Mouse (Mus musculus) right cerebral cortex, adult 18-20 months (tissue): Measurements from ENCODE around the gene Iah1.

Source experiments
- DNase-seq: peaks from one replicate; pipeline ENCODE4 v3.0.0; 2022; ENCODE audit warnings: mixed read lengths

The Iah1 gene

GRCm38 (mm10) chr12:21315923-21316868 is at the start of gene Iah1:
TSS of gene Iah1 (plus strand) at chr12:21316389.
- DNase-seq: peak; percentile 85

DNA sequence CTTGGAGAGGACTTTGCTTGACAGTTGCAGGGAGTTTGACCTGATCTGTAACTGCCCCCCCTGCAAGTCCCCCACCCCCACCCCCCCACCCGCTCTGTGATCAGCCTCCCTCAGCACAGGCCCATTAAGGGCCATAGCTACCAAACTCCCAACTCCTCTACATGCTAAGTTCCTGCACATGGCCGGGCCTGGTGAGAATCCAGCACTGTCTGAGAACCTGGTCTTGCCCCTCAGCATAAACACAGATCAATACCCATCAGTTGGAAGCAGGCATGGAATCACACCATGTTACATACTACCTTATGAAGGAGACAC is 49.4 kb upstream of the Iah1 start:
- DNase-seq: no peak

DNA sequence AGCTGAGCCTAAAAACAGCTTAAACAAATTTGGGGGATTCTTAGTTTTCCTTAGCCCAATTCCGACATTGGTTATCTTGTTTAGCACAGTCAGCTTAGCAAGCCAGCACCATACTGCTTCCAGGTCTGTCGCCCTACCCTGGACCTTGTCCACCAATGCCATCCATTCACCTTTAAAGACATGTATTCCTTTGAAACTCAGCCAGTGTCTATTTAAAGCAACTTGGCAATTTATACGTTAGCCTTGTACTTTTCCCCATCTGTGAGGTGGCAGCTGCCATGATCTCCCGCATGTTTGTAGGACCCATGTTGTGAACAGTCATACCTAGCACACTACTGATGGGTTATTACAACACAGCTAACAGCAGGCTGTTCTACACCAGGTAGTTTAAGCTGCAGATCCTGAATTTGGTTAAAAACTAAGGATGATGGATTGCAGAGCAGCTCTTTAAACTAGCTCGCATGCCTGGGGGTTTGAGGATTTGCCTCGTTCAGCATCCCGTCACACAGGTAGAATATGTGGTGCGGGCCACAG is 48.0 kb upstream of the Iah1 start:
- DNase-seq: no peak

GRCm38 (mm10) chr12:21274446-21274845 is 41.7 kb upstream of the Iah1 start:
- DNase-seq: no peak

DNA sequence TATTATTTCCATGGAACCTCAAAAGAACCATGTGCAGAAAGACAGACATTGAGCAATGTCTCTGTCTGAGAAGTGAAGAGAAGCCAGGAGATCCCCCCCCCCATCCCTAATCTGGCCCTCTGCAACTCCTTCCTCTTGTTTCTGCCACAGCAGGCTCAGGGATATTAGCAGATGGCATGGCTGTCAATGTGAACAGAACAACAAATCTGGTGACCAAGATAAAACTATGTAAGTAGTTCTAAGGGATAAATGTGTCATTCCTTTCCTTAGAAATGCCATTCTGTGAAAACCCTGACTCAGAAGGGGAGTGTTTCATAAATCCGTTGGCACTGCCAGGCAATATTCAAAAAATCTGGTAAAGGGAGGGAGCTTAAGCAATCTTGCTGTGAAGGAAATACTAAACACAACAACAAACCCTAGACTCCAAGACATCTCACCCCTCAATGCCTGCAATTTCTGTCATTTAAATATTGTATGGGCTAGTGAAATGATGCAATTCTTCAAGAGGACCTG is 38.8 kb upstream of the Iah1 start:
- DNase-seq: no peak

- DNase-seq: no peak
Observed at GRCm38 (mm10) chr12:21284761-21285441, 31.3 kb upstream of the Iah1 start, which contains the start of gene Cpsf3. TSS of gene Cpsf3 (plus strand) at chr12:21285391.

DNA sequence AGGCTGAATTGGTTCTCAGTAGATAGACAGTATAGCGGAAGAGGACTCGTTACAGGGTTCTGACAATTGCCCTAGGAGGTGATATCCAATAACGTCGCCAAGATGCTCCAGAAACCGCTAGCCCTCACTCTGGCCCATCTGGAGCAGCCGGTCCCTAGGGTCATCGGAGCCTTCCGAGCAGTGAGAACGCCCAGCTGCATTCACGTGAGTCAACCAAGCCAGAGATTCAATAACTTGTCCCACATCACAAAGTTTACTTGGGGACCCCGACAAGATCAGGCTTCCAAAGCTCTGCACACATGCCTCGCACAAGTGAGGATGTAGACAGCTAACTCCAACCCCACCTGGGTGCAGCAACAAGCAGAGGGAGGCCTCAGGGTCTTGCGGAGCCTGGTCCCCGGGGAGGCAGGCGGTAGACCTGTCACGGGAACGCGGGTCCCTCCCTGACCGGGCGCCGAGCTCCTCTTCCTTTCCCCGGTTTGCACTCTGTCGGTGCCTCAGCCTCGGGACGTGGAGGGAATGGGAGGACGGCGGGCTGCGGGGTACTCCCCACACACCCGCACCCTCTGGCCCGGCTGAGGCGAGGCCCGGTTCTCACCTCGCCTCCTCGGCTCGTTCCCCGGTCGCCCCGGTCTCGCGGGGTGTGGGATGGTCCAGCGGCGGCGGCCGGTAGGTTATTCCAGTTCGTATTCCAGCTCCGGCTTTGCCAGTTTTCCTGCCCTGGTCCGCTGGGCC is 30.5 kb upstream of the Iah1 start:
- DNase-seq: no peak

- DNase-seq: peak; percentile 99
Observed at GRCm38 (mm10) chr12:21286243-21286622, 30.0 kb upstream of the Iah1 start, which contains the start of gene Itgb1bp1. TSS of gene Itgb1bp1 (minus strand) at chr12:21286284.

DNA sequence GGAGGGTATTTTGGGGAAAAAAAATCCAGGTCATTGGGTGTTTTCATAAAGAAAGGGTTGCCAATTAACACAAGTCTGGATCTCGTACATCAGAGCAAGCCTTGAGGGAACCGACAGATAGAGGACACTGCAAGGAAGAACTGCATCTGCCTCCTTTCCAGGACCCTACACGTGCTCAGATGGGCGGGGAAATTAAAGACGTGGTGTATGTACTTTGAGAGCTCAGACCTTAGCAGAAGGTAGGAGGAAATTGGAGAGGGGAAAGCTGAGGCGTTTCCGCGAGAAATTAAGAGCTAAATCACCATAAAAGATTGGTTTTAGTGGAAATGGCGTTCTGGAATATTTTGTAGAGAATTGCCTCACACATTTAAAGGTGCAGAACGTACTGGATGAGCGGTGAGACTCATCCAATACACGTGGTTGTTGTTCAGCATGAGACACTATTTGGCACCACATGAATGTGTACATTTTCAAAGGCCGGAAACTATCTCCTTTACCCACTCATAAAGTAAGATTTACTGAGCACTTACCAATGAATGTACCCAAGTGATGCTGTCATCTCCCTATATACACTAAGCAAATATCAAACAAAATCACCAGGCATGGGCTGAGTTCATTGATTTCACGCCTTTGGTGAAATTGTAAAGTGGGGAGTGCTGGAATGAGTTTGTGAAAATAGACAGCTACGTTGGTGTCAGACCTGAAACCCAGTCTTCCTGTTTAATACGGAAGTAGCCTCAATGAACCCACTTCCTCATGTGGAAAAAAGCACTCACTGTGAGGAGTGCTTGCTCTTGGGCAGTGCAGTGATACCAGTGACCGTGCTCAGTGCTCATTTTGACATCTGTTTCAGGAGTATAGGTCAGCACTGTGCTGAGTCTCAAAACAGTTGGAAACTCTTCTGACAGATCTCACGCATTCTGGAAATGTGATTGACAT is 29.2 kb upstream of the Iah1 start:
- DNase-seq: peak; percentile 24

- DNase-seq: no peak
Observed at GRCm38 (mm10) chr12:21288716-21289395, 27.3 kb upstream of the Iah1 start.

GRCm38 (mm10) chr12:21289651-21290050 is 26.5 kb upstream of the Iah1 start:
- no peak for DNase-seq

DNA sequence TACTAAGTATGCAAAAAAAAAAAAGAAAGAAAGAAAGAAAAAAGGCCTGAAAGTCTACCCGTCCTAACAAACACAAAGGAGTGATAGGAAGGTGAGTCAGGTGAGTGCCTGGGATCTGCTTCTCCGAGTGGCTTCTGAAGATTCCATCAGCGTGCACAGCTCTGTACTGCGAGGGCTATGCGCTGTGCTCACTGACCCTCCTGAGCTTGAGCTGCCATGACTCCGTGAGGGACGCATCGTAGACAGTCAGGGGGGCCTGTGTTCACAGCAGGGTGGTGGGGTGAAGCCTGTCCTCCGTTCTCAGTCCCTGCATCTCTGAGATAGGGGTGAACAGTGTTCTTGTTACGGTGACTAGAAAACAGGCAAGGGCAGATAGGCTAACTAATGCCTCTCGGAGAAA is 17.3 kb upstream of the Iah1 start:
- DNase-seq: no peak

- DNase-seq: no peak
Observed at GRCm38 (mm10) chr12:21301324-21301723, 14.9 kb upstream of the Iah1 start.

GRCm38 (mm10) chr12:21301932-21302331 is 14.3 kb upstream of the Iah1 start:
- DNase-seq: no peak

- no peak for DNase-seq
Observed at GRCm38 (mm10) chr12:21302361-21302783, 13.8 kb upstream of the Iah1 start.

DNA sequence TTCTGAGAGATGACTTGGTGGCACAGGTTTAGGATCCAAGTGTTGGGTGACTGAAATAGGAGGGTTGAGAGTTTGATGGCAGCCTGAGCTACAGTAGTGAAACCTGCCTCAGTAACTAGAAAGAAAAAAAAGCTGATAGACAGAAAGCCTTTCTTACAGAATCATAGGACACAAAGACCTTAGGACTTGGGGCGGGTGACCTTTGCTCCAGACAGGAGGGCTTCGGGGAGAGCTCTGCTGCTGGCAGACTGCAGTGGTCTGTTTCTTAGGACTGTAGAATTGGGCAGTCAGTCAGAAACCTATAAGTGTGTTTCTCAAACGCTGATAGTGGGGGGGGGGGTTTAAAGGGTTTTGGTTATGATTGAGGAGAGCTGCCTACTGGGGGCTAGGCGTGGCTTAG is 10.4 kb upstream of the Iah1 start:
- DNase-seq: no peak

GRCm38 (mm10) chr12:21306721-21307120 is 9.5 kb upstream of the Iah1 start:
- no peak for DNase-seq

DNA sequence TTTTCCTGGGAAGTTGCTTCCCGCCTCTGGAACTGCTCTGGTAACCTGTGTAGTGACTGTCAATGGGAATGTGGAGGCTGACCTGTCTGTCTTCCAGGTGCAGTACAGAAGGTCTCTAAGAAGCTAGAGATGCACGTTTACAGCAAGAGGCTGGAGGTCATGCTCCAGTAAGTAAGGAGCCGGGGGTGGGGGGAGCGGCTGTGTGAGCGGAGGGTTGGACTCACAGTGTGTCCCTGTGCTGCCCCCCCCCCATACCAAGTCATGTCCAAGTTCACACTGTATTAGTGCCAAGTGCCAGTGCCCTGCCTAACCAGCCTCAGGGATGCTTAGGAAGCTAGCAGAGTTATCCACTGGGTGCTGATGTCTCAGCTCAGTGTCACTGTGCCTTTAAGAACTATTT is 4.0 kb upstream of the Iah1 start:
- no peak for DNase-seq

DNA sequence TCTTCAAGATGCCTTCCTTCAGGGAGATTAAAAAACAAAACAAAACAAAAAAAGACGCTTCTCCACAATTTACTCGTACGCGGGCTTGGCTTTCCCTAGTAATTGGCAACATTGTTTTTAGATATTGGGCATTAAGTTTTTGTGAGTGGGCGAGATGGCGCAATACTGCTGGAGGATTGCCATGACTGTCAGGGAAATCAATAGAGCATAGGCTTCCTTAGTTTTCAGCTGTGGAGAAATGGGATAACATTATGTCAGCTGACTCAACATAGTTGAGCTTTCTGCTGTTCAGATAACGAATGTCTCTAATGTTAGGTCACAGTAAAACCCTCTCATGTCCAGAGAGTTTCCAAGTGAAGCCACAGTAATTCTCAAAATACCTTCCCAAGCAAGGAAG is 678 bp downstream of the Iah1 start:
- DNase-seq: peak; percentile 15

DNA sequence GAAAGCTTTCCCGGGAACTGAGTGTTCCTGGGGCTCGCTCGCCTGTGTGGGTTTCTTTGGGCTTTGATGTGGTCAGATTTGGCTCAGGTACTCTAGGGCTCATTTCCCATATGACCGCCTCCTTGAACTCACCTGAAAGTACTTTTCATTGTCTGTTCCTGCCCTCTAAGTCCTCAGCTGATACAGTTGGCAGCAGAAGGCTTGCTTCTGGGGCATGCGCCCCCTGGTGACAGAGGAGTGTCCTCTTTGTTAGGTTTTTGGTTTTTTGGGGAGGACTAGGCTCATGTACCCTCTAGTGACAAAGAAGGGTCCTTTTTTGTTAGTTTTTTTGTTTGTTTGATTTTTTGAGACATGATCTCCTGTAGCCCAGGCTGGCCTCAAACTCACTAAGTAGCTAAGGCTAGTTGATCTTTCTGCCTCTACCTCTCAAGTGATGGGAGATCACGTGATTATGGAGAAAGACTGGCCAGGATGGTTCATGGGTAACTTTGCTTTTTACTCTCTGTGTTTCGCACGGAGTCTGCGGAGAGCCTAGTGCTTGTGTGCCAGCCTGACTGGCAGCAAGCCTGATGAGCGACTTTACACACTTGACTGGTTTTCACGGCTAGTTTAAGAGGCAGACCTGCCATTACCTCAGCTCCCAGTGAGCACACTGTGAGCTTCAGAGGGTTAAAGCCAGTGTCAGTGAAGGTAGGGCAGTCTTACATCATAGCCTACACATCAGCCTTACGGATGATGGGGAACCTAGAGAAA is 2.1 kb downstream of the Iah1 start:
- peak; percentile 64 for DNase-seq
